Mouse (Mus musculus) forebrain, embryonic 14.5 days (tissue): Measurements from ENCODE around the gene Rgs6. TPM values are rescaled to one million over a fixed set of nuclear protein-coding genes. Genes with fewer than 3 reads are reported as not detected.

Source experiments
- ATAC-seq: fragments of 200-750 bp; cut with Nextera tagmentation; 2 replicates; pipeline ENCODE4 v1.8.0; 2017; ENCODE audit warnings: mild to moderate bottlenecking, moderate library complexity
- DNase-seq: peaks from one replicate; pipeline ENCODE4 v3.0.0-alpha.2; 2015; ENCODE audit warnings: low spot score
- H3K27ac ChIP-seq: fragments of 300-500 bp; sonication (generic); 2 replicates; pipeline ENCODE4 v1.5.1; 2014; ENCODE audit warnings: low read depth, mild to moderate bottlenecking, control low read depth, low read length, moderate library complexity
- H3K27me3 ChIP-seq: fragments of 300-500 bp; sonication (generic); replicated peaks from 2 replicates; pipeline ENCODE4 v1.6.1; 2014; ENCODE audit warnings: low read length, control low read depth, mixed read lengths; ENCODE audit not compliant: control insufficient read depth, insufficient read depth
- H3K36me3 ChIP-seq: fragments of 300-500 bp; sonication (generic); 2 replicates; pipeline ENCODE4 v1.6.1; 2014; ENCODE audit warnings: low read length, control low read depth; ENCODE audit not compliant: control insufficient read depth, insufficient read depth
- H3K4me1 ChIP-seq: fragments of 300-500 bp; sonication (generic); 2 replicates; pipeline ENCODE4 v1.6.1; 2014; ENCODE audit warnings: antibody characterized with exemption, low read length, control low read depth; ENCODE audit not compliant: control insufficient read depth, insufficient read depth
- H3K4me2 ChIP-seq: fragments of 300-500 bp; sonication (generic); 2 replicates; pipeline ENCODE4 v1.6.1; 2014; ENCODE audit warnings: mild to moderate bottlenecking, control low read depth, low read length
- H3K4me3 ChIP-seq: fragments of 300-500 bp; sonication (generic); 2 replicates; pipeline ENCODE4 v1.5.1; 2014; ENCODE audit warnings: low read depth, low read length, control low read depth
- H3K9ac ChIP-seq: fragments of 300-500 bp; sonication (generic); 2 replicates; pipeline ENCODE4 v1.6.1; 2014; ENCODE audit warnings: mild to moderate bottlenecking, low read length, control low read depth, moderate library complexity
- H3K9me3 ChIP-seq: fragments of 300-500 bp; sonication (generic); replicated peaks from 2 replicates; pipeline ENCODE4 v1.6.1; 2016; ENCODE audit warnings: low read length, control low read depth, mixed read lengths; ENCODE audit not compliant: control insufficient read depth
- WGBS: fragments of 180-500 bp; shearing (Covaris S2); extraction: QIAGEN DNeasy Blood & Tissue Kit; methylation state at CpG from one replicate; pipeline ENCODE4 v1.1.7; 2014; 5-methylcytosine and 5-hydroxymethylcytosine counted together
- polyA plus RNA-seq: library from polyadenylated mRNA; unstranded; fragments of >200 nt; fragmentation: Nextera tagmentation; extraction: Ambion mirVana; gene quantifications from 2 replicates; pipeline ENCODE4 v1.2.1, GENCODE M21; 2014

Rgs6 gene
- polyA plus RNA-seq: 5.0 and 7.0 TPM in 2 replicates

DNA sequence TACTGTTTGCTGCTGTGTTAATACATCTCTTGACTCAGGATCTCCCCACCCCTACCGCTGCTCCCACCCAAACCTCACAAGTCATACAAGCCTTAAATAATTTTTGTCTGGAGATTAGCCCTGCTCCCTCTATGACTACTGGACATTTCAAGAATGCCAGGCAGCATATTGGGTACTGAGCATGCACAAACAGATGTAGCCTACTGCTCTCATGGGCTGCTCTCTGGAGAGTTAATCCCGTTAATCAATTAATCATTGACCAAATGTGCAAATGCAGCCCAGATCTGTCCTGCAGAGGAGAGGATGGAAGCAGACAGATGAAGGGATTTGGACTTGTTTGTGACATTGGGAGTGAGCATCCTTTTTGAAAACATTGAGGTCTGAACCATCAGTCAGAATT lies at the start of gene Rgs6:
Rgs6 (plus strand) TSS at position 276 of the 400 bp plus-strand sequence.
- Histone ChIP-seq H3K4me2 (no peak within 1 kb of the TSS), H3K4me1 (no peaks in the 10 kb centered on the region), H3K36me3 (no peaks in the 10 kb centered on the region), H3K9ac (no peak within 1 kb of the TSS), H3K27me3 (no peaks in the 10 kb centered on the region), H3K4me3 (no peak within 1 kb of the TSS), H3K27ac (no peak within 1 kb of the TSS), H3K9me3 (no peaks in the 10 kb centered on the region)
- WGBS: 87% methylated on average over 2 of the region's 2 CpGs
- DNase-seq (no peak), ATAC-seq (no peak)

DNA sequence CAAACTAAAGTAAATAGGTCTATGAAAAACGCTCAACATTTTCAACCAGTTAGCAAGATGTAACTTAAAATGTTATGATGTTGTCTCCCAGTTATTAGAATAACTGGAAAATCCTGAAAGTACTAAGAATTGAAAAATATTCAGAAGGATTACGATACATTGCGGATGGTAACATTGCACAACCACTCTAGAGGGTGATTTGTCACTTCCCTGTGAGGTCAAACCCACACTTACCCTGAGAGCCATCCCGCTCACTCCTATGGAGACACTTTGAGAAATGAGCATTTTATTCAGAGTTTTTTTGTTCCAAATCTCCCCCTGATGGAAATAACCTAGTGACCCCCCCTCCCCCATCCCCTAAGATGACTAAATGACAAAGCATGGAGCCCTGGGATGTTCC lies 41.0 kb upstream of the Rgs6 start:
- Histone ChIP-seq H3K9me3 (no peaks in the 10 kb centered on the region), H3K4me2 (no peak overlapping the region), H3K27me3 (no peaks in the 10 kb centered on the region), H3K27ac (no peak overlapping the region), H3K36me3 (no peaks in the 10 kb centered on the region), H3K4me3 (no peak overlapping the region), H3K9ac (no peak overlapping the region), H3K4me1 (no peaks in the 10 kb centered on the region)
- WGBS: 92% methylated on average over 4 of the region's 4 CpGs
- DNase-seq: no peak
- ATAC-seq: no peak

DNA sequence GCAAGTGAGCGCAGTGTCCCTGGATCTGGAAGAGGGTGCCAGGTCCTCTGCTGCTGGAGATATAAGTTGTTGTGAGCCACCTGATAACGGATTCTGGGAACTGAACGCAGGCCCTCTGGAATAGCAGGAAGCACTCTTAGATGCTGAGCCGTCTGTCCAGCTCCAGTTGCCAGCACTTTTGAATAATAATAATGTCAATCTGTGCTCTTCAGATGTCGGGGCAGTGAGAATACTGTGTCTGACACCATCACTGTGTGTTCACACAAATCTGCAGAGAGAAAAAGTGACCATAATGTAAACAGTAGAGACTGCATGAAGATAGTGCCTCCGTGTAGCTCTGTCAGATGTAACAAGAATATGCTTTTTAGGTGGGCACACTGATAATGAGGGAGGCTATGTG lies 38.9 kb upstream of the Rgs6 start:
- Histone ChIP-seq H3K4me2 (no peak overlapping the region), H3K9ac (no peak overlapping the region), H3K4me3 (no peak overlapping the region), H3K4me1 (no peaks in the 10 kb centered on the region), H3K27me3 (no peaks in the 10 kb centered on the region), H3K27ac (no peak overlapping the region), H3K36me3 (no peaks in the 10 kb centered on the region), H3K9me3 (no peaks in the 10 kb centered on the region)
- peak; percentile 46 for DNase-seq
- 71% methylated on average over 6 of the region's 6 CpGs for WGBS
- ATAC-seq: peak; percentile 52; the same call in 1 of the 2 replicates

DNA sequence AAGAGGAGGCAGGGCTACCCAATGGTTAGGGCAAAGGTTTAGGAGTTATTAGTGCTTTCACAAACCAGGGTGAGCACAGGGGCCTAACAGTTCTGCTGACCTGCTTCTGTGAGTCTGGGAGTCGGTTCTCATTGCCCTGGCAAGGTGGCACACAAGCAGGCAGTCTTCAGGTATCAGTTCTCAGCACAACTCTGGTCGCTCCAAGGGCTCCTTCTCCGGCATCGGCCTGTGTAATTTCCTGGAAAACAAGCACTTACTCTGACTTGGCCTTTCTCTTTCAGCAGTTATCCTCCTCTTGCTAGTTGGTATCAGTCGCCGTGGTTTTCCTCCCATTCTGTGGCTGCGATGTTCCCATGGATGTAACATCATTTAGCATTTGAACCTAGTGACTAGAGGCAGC lies 38.0 kb upstream of the Rgs6 start:
- no peaks in the 10 kb centered on the region for H3K36me3 ChIP-seq
- no peak overlapping the region for H3K9ac ChIP-seq
- WGBS: 90% methylated on average over 7 of the region's 7 CpGs
- no peak overlapping the region for H3K4me2 ChIP-seq
- no peak for DNase-seq
- no peaks in the 10 kb centered on the region for H3K9me3 ChIP-seq
- H3K27me3 ChIP-seq: no peaks in the 10 kb centered on the region
- no peak overlapping the region for H3K4me3 ChIP-seq
- no peaks in the 10 kb centered on the region for H3K4me1 ChIP-seq
- no peak for ATAC-seq
- H3K27ac ChIP-seq: no peak overlapping the region

DNA sequence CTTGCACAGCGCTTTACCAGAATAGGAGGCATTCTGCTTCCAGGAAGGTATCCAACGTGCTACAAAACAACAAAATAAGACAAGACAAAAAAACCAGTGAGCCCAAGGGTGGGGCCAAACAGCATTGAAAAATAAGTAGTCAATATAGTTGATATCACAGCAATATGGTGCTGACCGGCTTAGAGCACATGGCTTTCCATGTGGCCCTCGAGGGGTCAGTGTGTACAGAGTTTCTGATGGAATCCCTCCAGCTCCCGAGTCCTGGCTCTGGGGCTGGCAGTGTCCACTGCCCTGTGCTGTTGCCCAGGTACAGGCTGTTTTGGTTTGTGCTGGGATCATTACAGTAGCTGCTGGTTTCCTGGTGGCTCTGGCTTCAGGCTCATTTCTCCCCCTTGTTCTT lies 35.7 kb upstream of the Rgs6 start:
- H3K4me3 ChIP-seq: no peak overlapping the region
- H3K4me2 ChIP-seq: no peak overlapping the region
- H3K27me3 ChIP-seq: no peaks in the 10 kb centered on the region
- 91% methylated on average over 5 of the region's 5 CpGs for WGBS
- ATAC-seq (no peak), DNase-seq (no peak)
- H3K27ac ChIP-seq: no peak overlapping the region
- no peaks in the 10 kb centered on the region for H3K4me1 ChIP-seq
- no peaks in the 10 kb centered on the region for H3K36me3 ChIP-seq
- H3K9me3 ChIP-seq: no peaks in the 10 kb centered on the region
- H3K9ac ChIP-seq: no peak overlapping the region

DNA sequence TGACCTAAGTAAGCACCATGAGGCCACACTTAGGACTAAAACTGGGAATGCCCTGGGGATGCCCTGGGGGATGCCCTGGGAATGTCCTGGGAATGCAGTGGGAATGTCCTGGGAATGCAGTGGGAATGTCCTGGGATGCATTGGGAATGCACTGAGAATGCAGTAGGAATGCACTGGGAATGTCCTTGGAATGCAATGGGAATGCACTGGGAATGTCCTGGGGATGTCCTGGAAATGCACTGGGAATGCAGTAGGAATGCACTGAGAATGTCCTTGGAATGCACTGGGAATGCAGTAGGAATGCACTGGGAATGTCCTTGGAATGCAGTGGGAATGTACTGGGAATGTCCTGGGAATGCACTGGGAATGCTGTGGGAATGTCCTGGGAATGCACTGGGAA lies 25.2 kb upstream of the Rgs6 start:
- Histone ChIP-seq H3K9ac (no peak overlapping the region), H3K27ac (no peak overlapping the region), H3K4me3 (no peak overlapping the region), H3K27me3 (no peaks in the 10 kb centered on the region), H3K4me2 (no peak overlapping the region), H3K4me1 (no peaks in the 10 kb centered on the region), H3K36me3 (no peaks in the 10 kb centered on the region), H3K9me3 (no peaks in the 10 kb centered on the region)
- no peak for ATAC-seq
- no peak for DNase-seq

DNA sequence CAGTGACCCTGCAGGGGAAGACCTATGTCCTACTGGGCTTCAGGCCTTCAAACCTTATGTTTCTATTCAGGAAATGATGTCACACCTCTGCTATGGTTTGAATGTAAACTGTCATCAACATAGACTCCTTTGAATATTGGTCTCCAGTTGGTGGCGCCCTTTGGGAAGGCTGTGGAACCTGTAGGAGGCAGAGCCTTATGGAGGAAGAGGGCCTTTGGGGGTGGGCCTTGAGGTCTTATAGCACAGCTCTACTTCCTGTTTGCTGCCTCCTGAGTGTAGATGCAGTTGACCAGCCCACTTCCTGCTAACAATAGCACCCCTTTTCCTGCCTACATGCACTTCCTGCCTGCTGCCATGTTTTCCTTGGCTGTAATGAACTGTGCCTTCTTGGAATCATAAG lies 19.7 kb upstream of the Rgs6 start:
- H3K9ac ChIP-seq: no peak overlapping the region
- no peak for ATAC-seq
- H3K9me3 ChIP-seq: no peaks in the 10 kb centered on the region
- H3K4me1 ChIP-seq: no peaks in the 10 kb centered on the region
- H3K27ac ChIP-seq: no peak overlapping the region
- no peak for DNase-seq
- no peaks in the 10 kb centered on the region for H3K27me3 ChIP-seq
- H3K4me2 ChIP-seq: no peak overlapping the region
- WGBS: 88% methylated on average over 1 of the region's 1 CpGs
- no peaks in the 10 kb centered on the region for H3K36me3 ChIP-seq
- H3K4me3 ChIP-seq: no peak overlapping the region

DNA sequence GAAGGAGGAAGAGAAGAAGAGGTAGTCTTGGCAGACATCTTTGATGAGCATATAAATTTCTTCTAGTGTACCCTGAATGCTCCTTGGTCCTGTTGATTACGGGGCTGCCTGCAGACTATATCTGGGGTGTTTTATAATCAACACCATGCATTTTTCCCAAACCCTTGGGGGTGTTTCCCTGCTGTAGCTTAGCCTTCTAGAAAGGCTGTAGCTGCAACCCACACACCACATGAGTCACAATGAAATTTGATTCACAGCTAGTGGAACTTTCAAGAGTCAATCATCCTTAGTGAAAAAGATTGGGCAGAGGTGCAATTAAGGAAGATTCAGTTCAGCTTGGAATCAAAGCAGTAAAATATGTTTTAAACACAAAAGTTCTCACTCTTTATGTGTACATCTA lies 15.4 kb upstream of the Rgs6 start:
- ATAC-seq: no peak
- no peak overlapping the region for H3K9ac ChIP-seq
- no peaks in the 10 kb centered on the region for H3K27me3 ChIP-seq
- no peak overlapping the region for H3K27ac ChIP-seq
- H3K4me3 ChIP-seq: no peak overlapping the region
- no peak for DNase-seq
- H3K4me2 ChIP-seq: no peak overlapping the region
- H3K36me3 ChIP-seq: no peaks in the 10 kb centered on the region
- no peaks in the 10 kb centered on the region for H3K9me3 ChIP-seq
- WGBS: 84% methylated on average over 1 of the region's 1 CpGs
- no peaks in the 10 kb centered on the region for H3K4me1 ChIP-seq

DNA sequence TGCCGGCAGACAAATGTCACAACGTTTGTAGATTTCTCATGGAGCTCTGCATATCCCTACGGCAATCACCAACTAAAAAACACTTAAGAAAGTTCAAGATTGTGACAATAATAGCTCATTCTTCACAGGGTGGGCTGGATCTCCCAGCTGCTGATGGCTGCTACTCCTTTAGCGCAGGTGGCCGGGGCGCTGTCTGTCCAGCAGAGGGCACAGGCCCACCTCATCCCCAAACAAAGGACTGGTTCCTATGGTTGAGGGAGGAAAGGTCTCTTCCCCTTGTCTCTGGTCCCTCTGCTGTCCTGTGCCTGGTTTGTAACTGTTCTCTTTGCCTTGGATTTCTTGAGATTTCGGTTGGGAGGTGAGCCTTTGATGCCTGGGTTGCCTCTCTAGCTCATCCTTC lies 1.5 kb upstream of the Rgs6 start:
- no peaks in the 10 kb centered on the region for H3K36me3 ChIP-seq
- no peak overlapping the region for H3K9ac ChIP-seq
- H3K4me1 ChIP-seq: no peaks in the 10 kb centered on the region
- ATAC-seq: no peak
- no peaks in the 10 kb centered on the region for H3K27me3 ChIP-seq
- no peak overlapping the region for H3K27ac ChIP-seq
- no peaks in the 10 kb centered on the region for H3K9me3 ChIP-seq
- 44% methylated on average over 7 of the region's 7 CpGs for WGBS
- no peak overlapping the region for H3K4me3 ChIP-seq
- no peak for DNase-seq
- H3K4me2 ChIP-seq: no peak overlapping the region
